Mouse (Mus musculus) thymus, adult 18-20 months (tissue): ENCODE results near the gene Hist1h4f.
"Not testable (repeated sequence)": the region's sequence is repeated elsewhere in the genome, so short reads cannot be mapped to it uniquely, and the experiment has no call there.

Experiments
- DNase-seq, 2 experiments: peaks; one replicate each; pipeline ENCODE4 v3.0.0; 2022; ENCODE audit warnings: mixed read lengths in 2 of 2

The Hist1h4f gene

GRCm38 (mm10) chr13:23575864-23576313, 24.4 kb upstream of the Hist1h4f start:
- peak in 1 of 2 experiments; percentile 32 for DNase-seq

- peak in 1 of 2 experiments; percentile 32 for DNase-seq
These were observed 23.9 kb upstream of the Hist1h4f start, which contains the start of gene Hist1h3d for GRCm38 (mm10) chr13:23575271-23575851. TSS of gene Hist1h3d (plus strand) at chr13:23575763.

GRCm38 (mm10) chr13:23574546-23575170, 23.2 kb upstream of the Hist1h4f start:
- DNase-seq: not testable (repeated sequence)

GRCm38 (mm10) chr13:23573898-23574524, 22.6 kb upstream of the Hist1h4f start, which contains the start of the genes Hist1h2bf and Hist1h2ad:
TSS of gene Hist1h2bf (minus strand) at chr13:23574196.
TSS of gene Hist1h2ad (plus strand) at chr13:23574381.
- DNase-seq: peak; percentile 81 to 94

GRCm38 (mm10) chr13:23573034-23573897, 21.8 kb upstream of the Hist1h4f start:
- peak in 1 of 2 experiments; percentile 29 for DNase-seq

GRCm38 (mm10) chr13:23572218-23573033, 21.0 kb upstream of the Hist1h4f start:
- no peak for DNase-seq

GRCm38 (mm10) chr13:23571504-23572217, 20.2 kb upstream of the Hist1h4f start:
- not testable (repeated sequence) for DNase-seq

GRCm38 (mm10) chr13:23571022-23571503, 19.6 kb upstream of the Hist1h4f start, which contains the start of the genes Hist1h2ae and Hist1h2bg:
TSS of gene Hist1h2ae (minus strand) at chr13:23571220.
TSS of gene Hist1h2bg (plus strand) at chr13:23571396.
- peak; percentile 63 to 78 for DNase-seq

GRCm38 (mm10) chr13:23570261-23571021, 19.0 kb upstream of the Hist1h4f start:
- DNase-seq: not testable (repeated sequence)

GRCm38 (mm10) chr13:23564482-23564881, 13.0 kb upstream of the Hist1h4f start:
- no peak for DNase-seq

- DNase-seq: no peak
These were observed 11.4 kb upstream of the Hist1h4f start for GRCm38 (mm10) chr13:23562699-23563462.

- peak; percentile 81 to 91 for DNase-seq
These were observed 10.6 kb upstream of the Hist1h4f start, which contains the start of gene Hist1h3e for GRCm38 (mm10) chr13:23561883-23562659. TSS of gene Hist1h3e (minus strand) at chr13:23562369.

GRCm38 (mm10) chr13:23561531-23561882, 10.1 kb upstream of the Hist1h4f start:
- not testable (repeated sequence) for DNase-seq

GRCm38 (mm10) chr13:23560699-23561098, 9.3 kb upstream of the Hist1h4f start:
- DNase-seq: not testable (repeated sequence)

- no peak for DNase-seq
These were observed 5.5 kb upstream of the Hist1h4f start for GRCm38 (mm10) chr13:23556906-23557305.

GRCm38 (mm10) chr13:23555839-23556416, 4.5 kb upstream of the Hist1h4f start:
- DNase-seq: peak in 1 of 2 experiments; percentile 72

GRCm38 (mm10) chr13:23554925-23555838, 3.7 kb upstream of the Hist1h4f start:
- DNase-seq: peak; percentile 81 to 89
